Comparison of ENCODE assay signal across 15 mouse cellular contexts in genomic region chr12:83929186-83929804, GRCm38 (mm10). TPM values are rescaled to one million over a fixed set of nuclear protein-coding genes. Genes with fewer than 3 reads are reported as not detected.
DNase-seq lines count a peak whose midpoint lies in the region; ATAC-seq and TF ChIP-seq lines count a peak whose summit lies in the region.
"Had no signal": no experiment of that assay in that cellular context is flagged by ENCODE, and none has a peak within 500 bp of the region (broad histone marks: within the 10 kb centered on the region; RNA-seq: fewer than 3 reads in every experiment).

No protein-coding gene starts in this region.

- H3K4me1 ChIP-seq in liver, embryonic 11.5 days (replicated peaks; ENCODE audit: control insufficient read depth, insufficient read depth, low read length): peaks cover 7% of the 10 kb centered on the region
- peaks cover 29% of the 10 kb centered on the region for H3K4me1 ChIP-seq in liver, embryonic 12.5 days
- peaks cover 14 to 19% of the 10 kb centered on the region in 2 experiments for H3K4me1 ChIP-seq in MEL (ENCODE audit: control insufficient read depth in 1 of 2, insufficient read depth in 2 of 2, low read length in 2 of 2)
- H3K4me1 ChIP-seq in heart, embryonic 11.5 days (ENCODE audit: control insufficient read depth, insufficient read depth, low read length): peaks cover 24% of the 10 kb centered on the region

- WGBS in liver, embryonic 11.5 days: 4% methylated on average over 2 of the region's 2 CpGs
- 10% methylated on average over 2 of the region's 2 CpGs for WGBS in liver, embryonic 12.5 days (ENCODE audit: insufficient replicate concordance)
- 5% methylated on average over 2 of the region's 2 CpGs for WGBS in heart, embryonic 11.5 days (ENCODE audit: insufficient replicate concordance)
- 0% methylated on average over 2 of the region's 2 CpGs for WGBS in macrophage (ENCODE audit: missing documents)

- TF ChIP-seq CTCF in MEL (IDR thresholded peaks at IDR 0.05 in 2 of 3, conservative IDR thresholded peaks at IDR 0.05 in 1 of 3; ENCODE audit: control insufficient read depth in 1 of 3, insufficient read depth in 1 of 3, low read depth in 2 of 3, low read length in 3 of 3, poor library complexity in 1 of 3, severe bottlenecking in 1 of 3): no peak

- TF ChIP-seq RAD21 in MEL (IDR thresholded peaks at IDR 0.05; ENCODE audit: low read depth, low read length): no peak

- TF ChIP-seq POLR2A in MEL (IDR thresholded peaks at IDR 0.05; ENCODE audit: control insufficient read depth in 1 of 2, insufficient read depth in 1 of 2, low read depth in 1 of 2, low read length in 2 of 2, poor library complexity in 1 of 2): no peak

- H3K79me2 ChIP-seq in MEL (ENCODE audit: control insufficient read depth, insufficient read depth, low read length, poor library complexity) (no peaks in the 10 kb centered on the region), macrophage (ENCODE audit: inconsistent target) (no peaks in the 10 kb centered on the region)

- no peaks in the 10 kb centered on the region for H3K27me3 ChIP-seq in liver, embryonic 11.5 days (replicated peaks; ENCODE audit: control insufficient read depth, insufficient read depth, low read length)
- peaks cover 3% of the 10 kb centered on the region; the same call in 1 of the 2 replicates for H3K27me3 ChIP-seq in liver, embryonic 12.5 days (replicated peaks)
- H3K27me3 ChIP-seq in MEL (ENCODE audit: control insufficient read depth in 1 of 2, insufficient read depth in 2 of 2, low read length in 2 of 2): no peaks in the 10 kb centered on the region
- no peaks in the 10 kb centered on the region for H3K27me3 ChIP-seq in heart, embryonic 11.5 days (ENCODE audit: control insufficient read depth, insufficient read depth, low read length)

- H3K27ac ChIP-seq in liver, embryonic 11.5 days (ENCODE audit: low read depth, low read length): 0 out of 2 replicates have a peak overlapping the region, but pooled peaks have one; percentile 2
- no peak overlapping the region for H3K27ac ChIP-seq in liver, embryonic 12.5 days
- H3K27ac ChIP-seq in MEL (ENCODE audit: control insufficient read depth, low read depth, low read length): peak overlapping the region; percentile 68
- peak overlapping the region; percentile 50; the same call in 1 of the 2 replicates for H3K27ac ChIP-seq in heart, embryonic 11.5 days (ENCODE audit: low read depth, low read length)
- 0 out of 2 replicates have a peak overlapping the region, but pooled peaks have one; percentile 15 for H3K27ac ChIP-seq in macrophage

- no peak for DNase-seq in liver, embryonic 11.5 days (ENCODE audit: low spot score)
- DNase-seq in MEL (ENCODE audit: low read depth, low spot score): peak; percentile 69
- DNase-seq in gastrocnemius, postnatal 25 days: no peak
- DNase-seq in left cerebral cortex, adult 9 months (ENCODE audit: low spot score in 2 of 2): no peak
- no peak for DNase-seq in left cerebral cortex, postnatal 25 days (ENCODE audit: low spot score in 2 of 2)
- DNase-seq: gastrocnemius, postnatal 14 days; kidney, adult 8-10 months; lung, postnatal 14 days; thymus, postnatal 4 days had no signal

- no peak for ATAC-seq in liver, embryonic 11.5 days (replicated peaks; ENCODE audit: low FRiP score)
- ATAC-seq in liver, embryonic 12.5 days: no peak
- no peak for ATAC-seq in heart, embryonic 11.5 days (replicated peaks; ENCODE audit: insufficient number of reproducible peaks, low FRiP score, low TSS enrichment)

- no peaks in the 10 kb centered on the region for H3K36me3 ChIP-seq in liver, embryonic 11.5 days (ENCODE audit: control insufficient read depth, insufficient read depth, low read length)
- no peaks in the 10 kb centered on the region for H3K36me3 ChIP-seq in liver, embryonic 12.5 days
- H3K36me3 ChIP-seq in MEL (ENCODE audit: control insufficient read depth in 1 of 2, insufficient read depth in 2 of 2, low read length in 2 of 2) (peaks cover 0 to 22% of the 10 kb centered on the region in 2 experiments; a peak in 2 of 4 replicates), macrophage (ENCODE audit: inconsistent target) (no peaks in the 10 kb centered on the region)
- no peaks in the 10 kb centered on the region for H3K36me3 ChIP-seq in heart, embryonic 11.5 days (ENCODE audit: control insufficient read depth, insufficient read depth, low read length)

- intact Hi-C loops in left cerebral cortex, postnatal 25 days (cut with DNase I): no loop called here

- no peak overlapping the region for H3K9ac ChIP-seq in liver, embryonic 11.5 days (ENCODE audit: low read depth, low read length)
- no peak overlapping the region for H3K9ac ChIP-seq in liver, embryonic 12.5 days
- no peak overlapping the region for H3K9ac ChIP-seq in MEL (ENCODE audit: control insufficient read depth, low read depth, low read length, poor library complexity, severe bottlenecking)
- H3K9ac ChIP-seq in heart, embryonic 11.5 days (ENCODE audit: low read depth, low read length): no peak overlapping the region

- no peak overlapping the region for H3K4me3 ChIP-seq in liver, embryonic 11.5 days (ENCODE audit: low read depth, low read length)
- no peak overlapping the region for H3K4me3 ChIP-seq in liver, embryonic 12.5 days
- no peak overlapping the region for H3K4me3 ChIP-seq in MEL (ENCODE audit: control insufficient read depth in 1 of 2, insufficient read depth in 1 of 2, low read depth in 2 of 2, low read length in 2 of 2)
- H3K4me3 ChIP-seq in heart, embryonic 11.5 days (ENCODE audit: low read depth, low read length): no peak overlapping the region
- no peak overlapping the region for H3K4me3 ChIP-seq in macrophage (ENCODE audit: inconsistent target)
- H3K4me3 ChIP-seq: myocyte had no signal

- no peak overlapping the region for H3K4me2 ChIP-seq in liver, embryonic 11.5 days
- H3K4me2 ChIP-seq in liver, embryonic 12.5 days: no peak overlapping the region
- no peak overlapping the region for H3K4me2 ChIP-seq in heart, embryonic 11.5 days

- TF ChIP-seq EP300 in MEL (IDR thresholded peaks at IDR 0.05; ENCODE audit: low read depth in 1 of 2, low read length in 2 of 2): peak; percentile 49 to 89

- no peaks in the 10 kb centered on the region for H3K9me3 ChIP-seq in liver, embryonic 11.5 days (ENCODE audit: control insufficient read depth, low read length)
- H3K9me3 ChIP-seq in liver, embryonic 12.5 days (replicated peaks): no peaks in the 10 kb centered on the region
- H3K9me3 ChIP-seq in MEL (replicated peaks; ENCODE audit: insufficient read depth, low read length): no peaks in the 10 kb centered on the region
- no peaks in the 10 kb centered on the region for H3K9me3 ChIP-seq in heart, embryonic 11.5 days (replicated peaks; ENCODE audit: control insufficient read depth, low read length)

RNA-seq across cellular contexts. Expression of gene Numb, which starts 7.6 kb away (rescaled TPM):
- polyA plus RNA-seq in liver, embryonic 11.5 days (2014; fragmentation: Nextera tagmentation; extraction: Ambion mirVana): 25.2 and 26.8 TPM in 2 replicates
- 17.7 and 18.4 TPM in 2 replicates for polyA plus RNA-seq in liver, embryonic 12.5 days (2016; fragmentation: Nextera tagmentation; extraction: Ambion mirVana)
- total RNA-seq in MEL (2012; rRNA removed): 8.4 and 10.6 TPM in 2 replicates
- 10 to 100 TPM in 1 of 2 experiments, not detected in 1; 14.6 TPM for polyA plus RNA-seq in MEL (2012; ENCODE audit: insufficient read depth in 1 of 2, insufficient read length in 2 of 2, low read depth in 1 of 2, low replicate concordance in 2 of 2, missing spikeins in 1 of 2)
- 34.3 and 41.7 TPM in 2 replicates for polyA plus RNA-seq in heart, embryonic 11.5 days (2014; fragmentation: Nextera tagmentation; extraction: Ambion mirVana)
- total RNA-seq in macrophage (2018; cell fraction: chromatin; rRNA removed): 100 to 1,000 TPM in 13 of 26 experiments, 10 to 100 TPM in 13; 38.8 to 134 (median 102) TPM
- 10 to 100 TPM; 29.9 to 47.4 (median 39.5) TPM for total RNA-seq in macrophage (2018; cell fraction: cytosol; rRNA removed)
- total RNA-seq in macrophage (2018; cell fraction: nucleus; rRNA removed): 10 to 100 TPM; 31.4 to 93.3 (median 56.6) TPM
- 32.8 to 57.9 TPM (median 47.1 TPM) in 3 replicates for polyA plus RNA-seq in macrophage (2018)
- 10 to 100 TPM; 14.3 to 14.9 TPM for total RNA-seq in gastrocnemius, postnatal 25 days (2021)
- total RNA-seq in left cerebral cortex, postnatal 25 days (2021): 10 to 100 TPM; 68.3 to 74.5 TPM

RNA-seq across cellular contexts. Expression of gene Riox1, which starts 21.1 kb away (rescaled TPM):
- 24.7 and 25.2 TPM in 2 replicates for polyA plus RNA-seq in liver, embryonic 11.5 days (2014; fragmentation: Nextera tagmentation; extraction: Ambion mirVana)
- polyA plus RNA-seq in liver, embryonic 12.5 days (2016; fragmentation: Nextera tagmentation; extraction: Ambion mirVana): 22.3 and 22.8 TPM in 2 replicates
- total RNA-seq in MEL (2012; rRNA removed): 43.4 and 46.6 TPM in 2 replicates
- polyA plus RNA-seq in MEL (2012; ENCODE audit: insufficient read depth in 1 of 2, insufficient read length in 2 of 2, low read depth in 1 of 2, low replicate concordance in 2 of 2, missing spikeins in 1 of 2) (10 to 100 TPM in 1 of 2 experiments, not detected in 1; 47.1 TPM), macrophage (2018) (3.4 to 15.2 TPM (median 7.3 TPM) in 3 replicates)
- 9.6 and 10.4 TPM in 2 replicates for polyA plus RNA-seq in heart, embryonic 11.5 days (2014; fragmentation: Nextera tagmentation; extraction: Ambion mirVana)
- total RNA-seq in macrophage (2018; cell fraction: chromatin; rRNA removed): 1 to 10 TPM in 24 of 26 experiments, under 1 TPM in 2; 0.74 to 8.4 (median 2.9) TPM
- 10 to 100 TPM in 5 of 26 experiments, 1 to 10 TPM in 21; 3.9 to 13.8 (median 7.9) TPM for total RNA-seq in macrophage (2018; cell fraction: cytosol; rRNA removed)
- total RNA-seq in macrophage (2018; cell fraction: nucleus; rRNA removed): 10 to 100 TPM in 4 of 26 experiments, 1 to 10 TPM in 22; 3.1 to 15.2 (median 6.0) TPM
- total RNA-seq in gastrocnemius, postnatal 25 days (2021): 1 to 10 TPM; 2.3 to 2.9 TPM
- total RNA-seq in left cerebral cortex, postnatal 25 days (2021): 10 to 100 TPM; 16.6 to 19.0 TPM

RNA-seq across cellular contexts. Expression of gene Heatr4, which starts 55.4 kb away (rescaled TPM):
- not detected in 2 replicates for polyA plus RNA-seq in liver, embryonic 11.5 days (2014; fragmentation: Nextera tagmentation; extraction: Ambion mirVana)
- not detected in 2 replicates for polyA plus RNA-seq in liver, embryonic 12.5 days (2016; fragmentation: Nextera tagmentation; extraction: Ambion mirVana)
- not detected in 2 replicates for total RNA-seq in MEL (2012; rRNA removed)
- polyA plus RNA-seq in MEL (2012; ENCODE audit: insufficient read depth in 1 of 2, insufficient read length in 2 of 2, low read depth in 1 of 2, low replicate concordance in 2 of 2, missing spikeins in 1 of 2): under 1 TPM in 1 of 2 experiments, not detected in 1; 0.03 TPM
- not detected in 2 replicates for polyA plus RNA-seq in heart, embryonic 11.5 days (2014; fragmentation: Nextera tagmentation; extraction: Ambion mirVana)
- under 1 TPM in 1 of 26 experiments, not detected in 25; 0.25 TPM for total RNA-seq in macrophage (2018; cell fraction: chromatin; rRNA removed)
- total RNA-seq in macrophage (2018; cell fraction: cytosol; rRNA removed): under 1 TPM in 2 of 26 experiments, not detected in 24; under 0.01 to 0.05 TPM
- total RNA-seq in macrophage (2018; cell fraction: nucleus; rRNA removed): not detected
- not detected in 3 replicates for polyA plus RNA-seq in macrophage (2018)
- not detected for total RNA-seq in gastrocnemius, postnatal 25 days (2021)
- not detected for total RNA-seq in left cerebral cortex, postnatal 25 days (2021)
- total RNA-seq: gastrocnemius, postnatal 14 days; left cerebral cortex, adult 8-10 months had no signal
- polyA plus RNA-seq: brain, embryonic 14.5 days; myocyte had no signal

RNA-seq across cellular contexts. Expression of gene Acot2, which starts 58.4 kb away (rescaled TPM):
- 22.5 and 22.6 TPM in 2 replicates for polyA plus RNA-seq in liver, embryonic 11.5 days (2014; fragmentation: Nextera tagmentation; extraction: Ambion mirVana)
- polyA plus RNA-seq in liver, embryonic 12.5 days (2016; fragmentation: Nextera tagmentation; extraction: Ambion mirVana): 15.1 and 15.2 TPM in 2 replicates
- total RNA-seq in MEL (2012; rRNA removed): 9.8 and 14.6 TPM in 2 replicates
- polyA plus RNA-seq in MEL (2012; ENCODE audit: insufficient read depth in 1 of 2, insufficient read length in 2 of 2, low read depth in 1 of 2, low replicate concordance in 2 of 2, missing spikeins in 1 of 2): 10 to 100 TPM in 1 of 2 experiments, not detected in 1; 13.0 TPM
- polyA plus RNA-seq in heart, embryonic 11.5 days (2014; fragmentation: Nextera tagmentation; extraction: Ambion mirVana): 33.0 and 35.5 TPM in 2 replicates
- 1 to 10 TPM in 8 of 26 experiments, under 1 TPM in 10, not detected in 8; 0.36 to 4.2 (median 0.88) TPM for total RNA-seq in macrophage (2018; cell fraction: chromatin; rRNA removed)
- 10 to 100 TPM in 11 of 26 experiments, 1 to 10 TPM in 15; 6.1 to 17.9 (median 9.6) TPM for total RNA-seq in macrophage (2018; cell fraction: cytosol; rRNA removed)
- 10 to 100 TPM in 1 of 26 experiments, 1 to 10 TPM in 25; 2.2 to 11.3 (median 4.8) TPM for total RNA-seq in macrophage (2018; cell fraction: nucleus; rRNA removed)
- 9.4 to 14.1 TPM (median 11.7 TPM) in 3 replicates for polyA plus RNA-seq in macrophage (2018)
- total RNA-seq in gastrocnemius, postnatal 25 days (2021): 10 to 100 TPM; 12.6 to 13.9 TPM
- total RNA-seq in left cerebral cortex, postnatal 25 days (2021): 10 to 100 TPM in 1 of 2 experiments, 1 to 10 TPM in 1; 9.5 to 12.5 TPM
